Mouse (Mus musculus): ENCODE data around the gene Dcp1a.
A peak's percentile ranks its signal among the peaks of the same experiment; 100 is the strongest.
"Not testable (repeated sequence)": the region's sequence is repeated elsewhere in the genome, so short reads cannot be mapped to it uniquely, and the experiment has no call there.

Dcp1a gene

DNA sequence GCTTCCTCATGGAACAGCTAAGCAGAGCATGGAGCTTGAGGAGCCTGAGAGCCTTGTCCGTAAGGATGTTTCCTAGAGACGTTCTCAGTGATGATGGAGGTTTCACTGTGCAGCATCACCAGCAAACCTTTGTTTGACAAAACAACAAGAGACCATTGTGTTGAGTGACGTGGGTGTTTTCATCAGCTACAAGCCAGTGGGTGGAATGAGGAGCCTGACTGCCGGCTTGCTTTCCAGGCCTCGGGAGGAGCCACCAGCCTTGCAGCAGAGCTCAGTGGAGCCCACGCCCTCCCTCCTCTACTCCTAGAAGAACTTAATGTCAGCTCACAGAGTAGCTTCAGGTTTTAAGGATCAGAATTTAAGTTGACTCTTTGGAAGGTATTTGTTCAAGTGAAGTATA lies 44.0 kb downstream of the Dcp1a start:
- DNase-seq = peak; percentile 74

DNA sequence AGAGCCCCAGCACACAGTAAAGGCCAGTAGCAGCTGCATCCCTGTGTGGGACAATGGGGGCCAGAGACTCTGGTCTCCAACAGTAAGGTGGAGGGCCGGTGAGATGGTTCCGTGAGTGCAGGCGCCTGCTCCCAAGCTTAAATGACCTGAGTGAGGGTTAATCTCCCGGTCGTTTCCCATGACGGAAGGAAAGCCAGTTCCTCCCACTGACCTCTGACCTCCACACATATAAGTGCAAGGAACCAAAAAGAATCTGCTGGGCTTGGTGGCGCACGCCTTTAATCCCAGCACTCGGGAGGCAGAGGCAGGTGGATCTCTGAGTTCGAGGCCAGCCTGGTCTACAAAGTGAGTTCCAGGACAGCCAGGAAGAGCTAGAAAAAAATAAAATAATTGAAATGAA lies 49.1 kb downstream of the Dcp1a start:
- no peak for DNase-seq

DNA sequence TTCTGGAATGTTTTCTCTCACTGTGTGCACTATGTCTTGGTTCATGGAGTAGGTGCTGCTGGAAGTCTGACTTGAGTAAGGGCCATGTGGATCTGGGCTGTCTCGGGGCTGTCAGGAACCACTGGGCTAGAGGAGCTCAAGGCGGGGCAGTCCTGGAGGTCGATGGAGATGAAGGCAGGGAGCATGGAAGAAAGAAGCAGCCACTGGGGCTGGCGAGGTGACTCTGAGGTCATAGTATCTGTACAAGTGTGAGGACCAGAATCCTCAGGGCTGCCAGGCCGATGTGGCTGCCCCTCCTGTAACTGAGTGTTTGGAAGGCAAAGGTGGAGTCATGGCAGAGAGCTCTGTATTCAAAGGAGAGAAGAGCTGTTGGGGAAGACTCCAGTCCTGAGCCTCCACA lies 49.6 kb downstream of the Dcp1a start:
- no peak for DNase-seq

DNA sequence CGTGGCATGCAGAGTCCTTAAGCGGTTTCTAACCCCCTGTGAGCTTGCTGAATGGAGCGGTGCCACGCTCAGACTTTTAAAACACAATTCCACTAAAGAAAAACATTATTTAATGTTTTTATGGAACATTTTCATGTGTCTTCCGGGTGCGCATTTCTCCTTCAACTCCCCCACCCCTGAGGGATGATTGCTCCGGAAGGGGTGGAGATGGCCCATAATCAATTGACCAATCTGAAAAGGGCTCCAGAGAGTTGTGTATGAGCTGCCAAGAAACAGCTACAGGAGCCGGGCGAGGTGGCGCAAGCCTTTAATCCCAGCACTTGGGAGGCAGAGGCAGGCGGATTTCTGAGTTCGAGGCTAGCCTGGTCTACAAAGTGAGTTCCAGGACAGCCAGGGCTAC lies 50.1 kb downstream of the Dcp1a start:
- DNase-seq = no peak

DNA sequence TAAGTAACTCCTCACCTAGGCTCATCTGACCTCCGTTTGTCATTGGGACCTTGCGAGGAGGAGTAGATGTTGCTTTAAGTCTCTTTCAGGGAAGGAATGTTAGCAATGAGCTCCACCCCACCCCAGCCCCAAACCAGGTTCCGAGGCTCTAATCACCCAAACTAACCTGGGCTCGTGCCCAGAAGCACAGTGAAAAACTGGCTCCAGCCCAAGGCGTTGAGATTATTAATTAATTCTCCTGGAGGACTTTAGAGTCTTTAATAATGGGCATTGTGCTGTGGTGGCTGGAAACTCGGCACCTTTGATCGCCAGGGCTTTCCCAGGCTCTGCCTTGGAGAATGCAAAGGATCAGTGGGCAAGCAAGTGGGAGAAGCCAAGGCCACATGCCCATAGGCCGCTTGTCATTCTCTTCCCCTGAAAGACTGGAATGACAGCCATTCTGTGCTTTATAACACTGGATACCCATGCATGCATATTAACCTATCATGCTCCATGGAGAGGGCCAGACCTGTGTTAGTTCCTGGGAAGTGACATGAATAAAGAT lies 51.5 kb downstream of the Dcp1a start:
- no peak for DNase-seq

DNA sequence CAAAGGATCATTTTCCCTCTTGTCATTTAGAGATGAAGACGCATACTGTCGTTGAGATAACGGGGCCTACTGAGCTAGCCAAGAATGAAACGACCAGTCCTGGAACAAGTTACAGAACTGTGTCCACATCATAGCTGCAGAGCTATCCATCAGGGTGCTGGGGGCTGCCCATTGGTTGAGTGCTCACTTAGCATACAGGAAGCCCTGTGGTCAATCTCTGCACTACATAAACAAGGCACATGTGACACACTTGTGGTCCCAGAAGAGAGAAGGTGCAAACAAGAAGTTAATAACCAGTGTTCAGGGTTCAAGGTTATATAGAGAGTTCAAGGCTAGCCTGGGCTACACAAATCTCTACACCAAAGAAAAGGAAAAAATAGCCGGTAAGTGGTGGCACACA lies 52.1 kb downstream of the Dcp1a start:
- no peak for DNase-seq

DNA sequence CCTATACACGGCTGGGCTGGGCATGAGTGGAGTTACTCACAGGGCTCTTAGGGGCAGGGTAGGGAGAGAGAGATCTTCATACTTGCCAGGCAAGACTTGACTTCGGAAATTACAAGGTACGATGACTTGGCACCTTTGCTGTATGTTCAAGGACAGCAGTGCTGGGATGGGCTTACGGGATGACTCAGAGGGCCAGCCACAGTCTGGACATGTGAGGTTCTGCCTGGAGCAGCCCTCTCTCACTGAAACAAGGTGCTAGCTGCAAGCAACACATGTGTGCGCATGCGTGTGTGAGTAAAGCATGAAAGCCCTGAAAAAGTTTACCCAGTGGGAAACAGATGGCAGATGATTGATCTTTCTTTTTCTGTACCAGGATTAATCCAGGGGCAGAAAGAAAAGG lies 52.6 kb downstream of the Dcp1a start:
- DNase-seq = no peak

DNA sequence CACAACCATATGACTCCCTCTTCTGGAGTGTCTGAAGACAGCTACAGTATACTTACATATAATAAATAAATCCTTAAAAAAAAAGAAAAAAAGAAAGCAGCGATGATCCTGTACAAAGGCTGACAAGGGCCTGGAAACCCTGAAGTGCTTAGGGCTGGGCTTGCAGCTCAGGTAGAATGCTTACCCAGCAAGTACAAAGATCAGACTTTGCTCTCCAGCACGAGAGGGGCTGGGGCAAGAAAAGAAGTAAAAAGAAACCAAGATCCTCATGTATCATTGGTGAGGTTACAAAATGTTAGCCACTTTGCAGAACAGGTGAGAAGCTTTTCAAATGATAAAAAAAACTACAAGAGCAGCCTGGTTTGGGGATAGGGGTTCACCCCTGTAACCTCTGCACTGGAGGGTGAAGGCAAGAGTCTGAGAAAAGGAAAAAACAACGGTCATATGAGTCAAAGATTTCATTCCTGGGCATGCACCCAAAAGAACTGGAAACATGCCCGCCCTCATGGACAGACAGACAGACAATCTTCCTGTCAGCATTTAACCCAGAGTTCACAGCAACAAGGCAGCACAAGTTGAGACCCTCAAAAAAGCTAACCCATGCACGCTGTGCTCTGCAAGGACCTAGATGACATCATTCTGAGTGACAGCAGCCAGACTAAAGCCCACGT lies 54.6 kb downstream of the Dcp1a start:
- DNase-seq = no peak

DNA sequence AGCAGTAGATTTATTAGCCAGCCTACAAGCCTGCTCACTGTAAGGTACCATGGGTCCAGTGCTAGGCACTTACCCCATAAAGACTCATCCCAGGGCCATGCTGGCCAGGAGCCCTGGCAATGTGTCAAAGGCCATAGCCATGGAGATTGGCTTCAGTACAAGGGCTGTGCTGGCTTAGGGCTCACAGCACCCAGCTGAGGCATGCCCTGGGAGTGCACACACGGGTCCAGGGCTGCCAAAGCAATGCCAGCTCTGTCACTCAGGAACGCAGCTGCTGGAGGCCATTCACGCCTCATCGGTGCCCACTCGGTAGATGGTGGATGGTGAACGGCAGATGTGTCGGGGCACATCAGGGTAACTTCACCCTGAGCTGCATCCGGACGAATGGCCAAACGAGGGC lies 62.2 kb downstream of the Dcp1a start:
- DNase-seq = peak; percentile 86

DNA sequence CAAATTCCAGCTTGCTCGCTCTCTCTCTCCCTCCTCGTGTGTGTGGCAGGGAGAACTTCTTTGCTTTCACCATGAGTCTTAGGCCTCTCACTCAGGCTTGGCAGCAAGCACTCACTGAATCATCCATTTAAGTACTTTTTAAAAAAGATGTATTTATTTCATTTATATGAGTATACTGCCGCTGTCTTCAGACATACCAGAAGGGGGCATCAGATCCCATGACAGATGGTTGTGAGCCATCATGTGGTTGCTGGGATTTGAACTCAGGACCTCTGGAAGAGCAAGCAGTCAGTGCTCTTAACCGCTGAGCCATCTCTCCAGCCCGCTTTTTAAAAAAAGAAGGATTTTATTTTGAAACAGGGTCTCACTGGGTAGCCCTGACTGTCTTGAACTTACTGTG lies 64.0 kb downstream of the Dcp1a start:
- not testable (repeated sequence) for DNase-seq

DNA sequence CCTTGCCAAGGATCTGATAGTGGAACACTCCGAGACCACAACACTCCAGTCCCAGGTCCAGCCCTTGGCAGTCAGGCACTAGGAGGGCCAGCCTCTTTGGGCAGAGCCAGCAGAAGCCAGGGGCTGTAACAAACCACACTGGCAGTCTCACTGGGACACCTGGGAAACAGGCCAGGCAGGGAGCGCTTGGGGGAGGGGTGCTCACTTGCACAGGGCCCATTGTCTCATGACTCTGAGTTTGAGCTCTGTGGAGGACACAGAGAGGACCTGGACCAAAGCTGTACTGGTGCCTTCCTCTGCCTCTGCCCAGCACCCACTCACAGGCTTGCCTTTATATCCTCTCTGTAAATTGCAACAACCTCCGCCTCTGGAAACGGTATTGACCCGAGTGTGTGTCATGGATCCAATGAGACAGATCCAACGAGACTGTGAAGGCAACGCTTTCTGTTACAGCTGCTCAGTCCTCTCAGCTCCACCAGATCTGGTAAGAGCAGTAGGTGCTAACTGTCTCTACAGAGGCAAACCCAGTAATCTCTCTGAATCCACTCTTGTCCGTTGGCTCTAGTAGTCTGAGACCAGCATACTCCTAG lies 68.9 kb downstream of the Dcp1a start, which contains the start of gene Tkt:
Gene Tkt (plus strand): TSS at position 229 of the 590 bp plus-strand sequence.
- peak; percentile 90 for DNase-seq

DNA sequence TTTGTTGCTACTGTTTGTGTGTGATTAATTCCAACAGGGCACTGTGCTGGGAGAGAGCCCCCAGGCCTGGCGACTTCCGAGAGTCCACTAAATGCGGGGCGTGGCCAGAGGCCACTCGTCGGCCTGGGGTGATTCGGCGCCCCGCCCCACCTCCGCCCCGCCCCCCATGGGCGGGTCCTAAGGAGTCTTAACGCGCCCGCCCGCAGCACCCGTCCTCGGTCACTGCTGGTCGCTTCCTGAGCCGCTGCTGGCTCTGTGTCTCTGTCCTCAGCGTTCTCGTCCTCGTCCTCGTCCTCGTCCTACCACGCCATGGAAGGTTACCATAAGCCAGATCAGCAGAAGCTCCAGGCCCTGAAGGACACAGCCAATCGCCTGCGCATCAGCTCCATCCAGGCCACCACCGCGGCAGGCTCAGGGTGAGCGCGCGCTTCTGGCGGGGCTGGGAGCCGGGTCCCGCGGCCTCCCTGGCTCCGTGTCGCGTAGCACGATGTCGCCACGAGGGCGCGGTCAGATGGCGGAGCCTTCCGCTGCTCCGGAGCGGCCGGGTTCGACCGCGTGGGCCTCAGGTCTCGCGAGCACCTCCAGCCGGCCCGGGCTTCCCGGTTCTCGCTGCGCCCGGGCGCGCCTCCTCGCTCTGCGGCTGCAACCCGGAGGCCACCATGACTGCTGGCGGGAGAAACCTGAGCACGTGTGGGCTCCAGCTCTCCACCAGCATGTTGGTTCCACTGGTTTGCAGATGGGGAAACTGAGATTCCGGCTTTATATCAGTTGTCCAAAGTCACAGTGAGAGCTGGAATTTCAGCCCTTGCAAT lies 69.8 kb downstream of the Dcp1a start:
- DNase-seq = peak; percentile 96

DNA sequence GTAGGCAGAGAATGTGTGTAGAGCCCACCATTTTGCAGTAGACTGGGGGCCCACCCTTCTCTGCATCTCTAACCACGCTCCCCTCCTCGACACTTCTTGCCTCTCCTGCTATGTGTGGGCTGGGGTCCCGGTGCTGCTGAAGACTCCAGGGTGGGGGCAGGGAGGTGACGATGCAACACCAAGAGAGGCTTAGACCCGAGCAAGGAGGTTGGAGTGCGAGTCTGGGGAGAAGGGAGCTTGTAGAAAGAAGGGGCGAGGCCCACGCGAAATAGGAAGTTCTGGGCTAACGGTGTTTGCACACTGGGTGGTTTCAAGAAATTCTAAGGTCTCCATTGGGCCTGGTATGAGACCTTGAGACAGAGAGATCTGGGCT lies 70.4 kb downstream of the Dcp1a start:
- no peak for DNase-seq

DNA sequence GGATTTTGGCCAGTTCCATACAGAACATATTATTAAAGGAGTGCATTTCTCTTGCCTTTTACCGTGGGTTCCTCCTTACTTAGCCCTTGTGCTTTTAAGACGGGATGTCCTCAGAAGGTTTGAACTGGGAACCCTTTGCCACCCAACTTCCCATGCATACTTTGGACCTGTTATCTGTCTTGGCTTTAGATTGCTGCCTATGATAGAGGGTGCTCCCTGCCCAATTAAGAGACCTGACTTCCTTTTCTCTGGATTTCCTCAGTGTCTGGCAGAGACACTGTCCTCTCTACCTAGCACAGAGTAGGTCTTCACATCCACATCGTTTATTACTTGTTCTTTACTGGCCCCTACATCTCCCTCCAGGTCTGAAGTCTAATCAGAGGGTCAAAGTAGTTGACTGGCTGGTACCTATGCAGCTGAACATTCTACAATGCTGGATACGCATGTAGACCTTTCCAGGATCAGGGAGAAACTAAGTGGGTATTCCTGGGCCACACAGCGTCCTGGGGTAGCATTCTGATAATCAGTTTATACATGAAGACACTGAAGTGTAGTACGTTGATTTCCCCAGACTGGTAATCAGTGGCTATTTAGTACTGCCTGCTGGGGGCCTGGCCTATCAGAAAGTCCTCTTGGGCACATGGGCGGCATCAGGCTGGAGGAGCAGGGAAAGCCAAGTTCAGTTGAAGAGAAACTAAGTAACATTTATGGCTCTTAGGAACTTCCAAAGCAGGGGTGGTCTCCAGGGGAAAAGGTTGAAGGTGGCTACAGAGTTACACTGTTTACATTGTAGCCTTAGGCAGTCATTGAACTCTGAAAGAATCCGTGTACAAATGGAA lies 71.1 kb downstream of the Dcp1a start:
- no peak for DNase-seq

DNA sequence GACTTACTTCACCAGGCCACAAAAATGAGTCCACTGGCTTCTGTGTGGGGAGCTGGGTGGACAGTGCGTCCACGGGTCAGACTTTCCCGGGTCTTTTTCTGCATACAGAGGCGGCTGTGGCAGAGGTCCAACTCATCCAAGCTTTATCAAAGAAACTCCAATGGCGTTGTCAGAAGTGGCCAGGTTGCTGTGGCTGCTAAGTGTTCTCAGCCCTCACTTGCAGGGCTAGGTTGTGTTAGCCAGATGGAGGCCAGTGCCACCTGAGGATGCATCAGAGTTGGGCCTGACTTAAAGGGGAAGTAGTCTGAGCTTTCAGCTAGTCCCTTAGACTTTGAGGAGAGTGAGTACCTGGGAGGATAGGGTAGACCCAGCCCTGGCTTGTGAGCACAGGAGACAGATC lies 72.2 kb downstream of the Dcp1a start:
- no peak for DNase-seq

DNA sequence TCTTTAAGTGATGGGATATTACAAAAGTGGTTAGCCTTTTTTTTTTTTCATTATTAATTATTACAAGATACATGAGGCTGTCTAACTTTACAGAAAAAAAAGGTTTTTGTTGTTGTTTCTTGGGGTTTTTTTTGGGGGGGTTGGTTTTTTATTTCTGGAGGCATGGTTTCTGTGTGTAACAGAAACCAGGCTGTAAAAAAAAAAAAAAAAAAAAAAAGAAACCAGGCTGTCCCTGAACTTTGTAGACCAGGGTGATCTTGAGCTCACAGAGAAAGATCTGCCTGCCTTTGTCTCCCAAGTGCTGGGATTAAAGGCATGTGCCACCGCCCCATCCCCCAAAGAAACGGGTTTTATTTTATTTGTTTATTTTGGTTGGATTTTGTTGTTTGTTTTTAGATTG lies 72.6 kb downstream of the Dcp1a start:
- no peak for DNase-seq

DNA sequence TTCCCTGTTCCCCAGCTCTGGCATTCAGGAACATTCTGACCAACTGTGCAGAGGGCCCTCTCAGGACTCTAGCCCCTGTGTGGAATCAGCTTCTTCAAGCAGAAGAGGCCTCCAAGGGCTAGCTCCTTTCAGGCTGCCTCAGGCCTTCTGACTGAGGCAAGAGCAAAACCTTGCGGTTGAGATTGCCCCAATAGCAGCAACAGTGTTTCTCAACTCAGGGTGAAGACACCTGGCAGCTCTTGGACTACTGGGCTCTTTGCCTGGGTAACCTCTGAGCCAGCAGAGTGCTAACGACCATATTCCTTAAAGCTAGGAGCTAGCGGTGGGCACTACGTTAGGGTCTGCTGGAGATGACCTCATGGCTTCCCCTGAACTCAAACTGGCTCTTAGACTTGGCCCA lies 73.8 kb downstream of the Dcp1a start:
- no peak for DNase-seq

DNA sequence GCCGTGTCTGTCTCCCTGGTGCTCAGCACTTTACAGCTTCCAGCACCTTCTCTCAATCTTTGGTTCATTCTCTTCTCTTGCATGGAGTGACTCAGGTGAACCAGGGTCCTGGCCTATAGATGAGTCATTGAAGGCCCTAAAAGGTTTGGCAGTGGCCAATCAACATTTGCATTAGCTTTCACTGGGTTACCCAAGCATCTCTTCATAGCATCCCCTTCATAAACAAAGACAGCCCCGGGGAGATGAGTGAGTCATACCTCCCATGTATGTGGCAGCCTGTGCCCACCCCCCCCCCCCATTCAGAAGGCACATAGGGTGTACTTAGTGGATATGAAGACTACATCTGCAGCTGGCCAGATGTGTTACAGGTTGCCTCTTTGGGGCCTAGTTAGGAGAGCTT lies 77.3 kb downstream of the Dcp1a start:
- no peak for DNase-seq

DNA sequence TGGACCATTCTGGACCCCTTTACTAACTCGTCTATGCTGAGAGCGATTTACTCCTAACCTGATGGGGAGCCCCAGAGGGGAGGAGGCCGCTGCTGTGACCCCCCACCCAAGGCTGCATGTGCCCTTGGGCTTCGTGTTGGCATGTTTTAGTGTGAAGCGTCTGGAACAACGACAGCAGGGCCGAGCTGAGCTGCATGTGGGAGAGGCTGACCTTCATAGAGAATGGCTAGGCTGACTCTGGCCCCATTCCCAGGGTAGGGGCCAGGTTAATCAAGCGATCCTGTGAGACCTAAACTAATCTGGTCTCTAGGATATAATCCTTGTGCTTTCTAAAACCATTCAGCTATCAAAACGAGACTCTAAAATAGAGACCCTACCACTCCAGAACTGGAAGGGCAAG lies 78.4 kb downstream of the Dcp1a start:
- no peak for DNase-seq

DNA sequence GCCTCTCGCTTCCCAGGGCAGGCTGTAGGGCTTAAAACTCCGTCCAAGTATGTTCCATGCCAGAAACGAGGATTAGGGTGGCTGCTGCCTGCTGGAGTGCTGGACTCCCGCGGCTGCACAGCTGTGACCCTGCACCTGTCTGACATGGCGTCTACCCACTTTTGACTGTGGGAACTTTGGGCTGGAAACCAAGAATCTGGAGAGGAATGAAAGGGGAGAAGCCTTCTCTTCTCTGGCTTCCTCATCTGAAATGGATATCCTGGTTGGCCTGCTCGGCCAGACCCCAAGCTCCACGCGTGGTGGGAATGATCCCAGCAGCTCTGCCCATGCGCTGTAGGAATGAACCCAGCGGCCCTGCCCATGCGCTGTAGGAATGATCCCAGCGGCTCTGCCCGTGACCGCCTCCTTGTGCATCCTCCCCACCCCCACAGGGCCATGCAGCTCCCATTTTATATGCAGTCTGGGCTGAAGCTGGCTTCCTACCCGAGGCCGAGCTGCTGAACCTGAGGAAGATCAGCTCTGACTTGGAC lies 80.1 kb downstream of the Dcp1a start:
- no peak for DNase-seq

DNA sequence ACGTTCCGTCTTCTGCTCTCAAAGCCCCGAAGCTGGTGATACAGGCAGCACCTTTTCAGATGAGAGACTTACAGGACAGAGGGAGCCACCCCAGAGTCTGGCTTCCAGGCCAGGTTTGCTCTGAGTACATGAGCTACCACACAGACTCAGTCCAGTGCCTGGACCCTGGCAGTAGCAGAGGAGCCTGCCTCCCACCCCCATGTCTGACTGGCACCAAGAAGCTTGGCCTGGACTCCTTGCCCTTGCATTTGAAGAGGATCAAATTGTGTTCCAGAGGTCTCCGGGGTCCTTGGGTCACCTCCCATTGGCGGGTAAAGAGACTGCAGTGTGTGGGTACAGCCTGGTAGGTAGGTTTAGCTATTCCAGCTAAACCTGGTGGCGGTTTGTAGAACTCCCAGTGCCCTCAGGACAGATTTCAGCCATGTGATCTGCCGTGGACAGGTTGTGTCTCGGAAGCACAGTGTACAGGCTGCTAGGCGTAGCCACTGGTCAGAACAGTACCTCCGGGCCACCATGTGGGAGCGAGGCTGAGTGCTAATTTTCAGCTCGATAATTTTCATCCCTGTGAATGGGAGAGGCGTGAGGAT lies 81.6 kb downstream of the Dcp1a start:
- no peak for DNase-seq

DNA sequence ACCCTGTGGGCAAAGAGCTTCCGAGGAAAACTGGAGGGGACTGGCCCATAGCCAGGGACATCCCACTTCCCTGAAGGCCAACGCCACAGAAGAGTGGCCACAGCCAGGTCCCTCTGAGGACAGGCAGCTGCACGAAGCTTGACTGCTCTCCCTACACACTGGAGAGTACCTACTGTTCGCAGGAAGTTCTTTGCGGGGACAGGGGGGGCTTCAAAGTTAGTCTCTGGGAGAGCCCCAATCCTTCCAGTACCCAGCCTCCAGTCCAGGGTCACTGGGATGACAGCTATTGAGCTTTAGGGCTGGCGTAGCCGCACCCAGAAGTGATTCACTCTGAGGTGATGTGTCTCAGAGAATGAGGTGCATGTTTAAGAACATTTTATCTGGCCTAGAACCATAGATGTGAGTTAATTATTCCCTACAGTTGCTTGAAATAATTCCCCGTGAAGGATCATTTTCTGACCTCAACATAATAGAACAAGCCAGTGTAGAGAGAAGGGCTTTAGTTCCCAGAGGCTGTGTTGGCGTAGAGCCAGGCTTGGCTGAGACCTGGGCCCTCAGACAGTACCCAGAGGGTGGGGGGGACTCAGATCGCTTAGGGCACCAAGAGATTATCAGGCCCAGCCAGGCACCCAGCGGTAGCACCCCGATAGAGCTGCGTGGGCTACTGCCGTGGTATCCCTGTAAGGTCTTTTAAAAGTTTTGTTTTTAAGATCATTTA lies 82.3 kb downstream of the Dcp1a start:
- no peak for DNase-seq

Measured in layer of hippocampus, adult 9-11 months (tissue).